Mouse (Mus musculus): Measurements from ENCODE around the gene Agl. TPM values are rescaled to one million over a fixed set of nuclear protein-coding genes. Genes with fewer than 3 reads are reported as not detected.
"Not testable (repeated sequence)": the region's sequence is repeated elsewhere in the genome, so short reads cannot be mapped to it uniquely, and the experiment has no call there.

Agl gene
- polyA plus RNA-seq, 1 experiment from 2014 or later = 14.6 TPM

GRCm38 (mm10) chr3:116748391-116749170, 59.4 kb downstream of the Agl start:
- Histone ChIP-seq H3K4me3 (ENCODE audit: low read depth, low read length) (no peak overlapping the region), H3K27me3 (replicated peaks; ENCODE audit: control insufficient read depth, insufficient read depth, low read length) (no peaks in the 10 kb centered on the region), H3K4me2 (ENCODE audit: low read length) (no peak overlapping the region), H3K27ac (ENCODE audit: low read depth) (no peak overlapping the region), H3K36me3 (ENCODE audit: control insufficient read depth, insufficient read depth, low read length) (peaks cover 42% of the 10 kb centered on the region), H3K4me1 (replicated peaks; ENCODE audit: control insufficient read depth, insufficient read depth, low read length) (no peaks in the 10 kb centered on the region), H3K9me3 (ENCODE audit: control insufficient read depth, low read length) (no peaks in the 10 kb centered on the region), H3K9ac (ENCODE audit: low read length) (no peak overlapping the region)
- ATAC-seq (replicated peaks; ENCODE audit: low FRiP score, low TSS enrichment, low read depth) (0 out of 2 replicates have a peak, but pooled peaks have one; percentile 29), DNase-seq (ENCODE audit: low spot score) (peak; percentile 74)
- 57% methylated on average over 8 of the region's 8 CpGs for WGBS

GRCm38 (mm10) chr3:116747648-116748047, 60.3 kb downstream of the Agl start:
- peaks cover 42% of the 10 kb centered on the region for H3K36me3 ChIP-seq (ENCODE audit: control insufficient read depth, insufficient read depth, low read length)
- 87% methylated on average over 7 of the region's 7 CpGs for WGBS
- not testable (repeated sequence) for H3K9me3 ChIP-seq (ENCODE audit: control insufficient read depth, low read length); H3K27ac ChIP-seq (ENCODE audit: low read depth); H3K4me3 ChIP-seq (ENCODE audit: low read depth, low read length); H3K9ac ChIP-seq (ENCODE audit: low read length); DNase-seq (ENCODE audit: low spot score); H3K4me1 ChIP-seq (replicated peaks; ENCODE audit: control insufficient read depth, insufficient read depth, low read length); ATAC-seq (replicated peaks; ENCODE audit: low FRiP score, low TSS enrichment, low read depth); H3K27me3 ChIP-seq (replicated peaks; ENCODE audit: control insufficient read depth, insufficient read depth, low read length); H3K4me2 ChIP-seq (ENCODE audit: low read length)

- Histone ChIP-seq H3K27me3 (replicated peaks; ENCODE audit: control insufficient read depth, insufficient read depth, low read length) (no peaks in the 10 kb centered on the region), H3K4me1 (replicated peaks; ENCODE audit: control insufficient read depth, insufficient read depth, low read length) (no peaks in the 10 kb centered on the region), H3K4me2 (ENCODE audit: low read length) (no peak overlapping the region), H3K9ac (ENCODE audit: low read length) (no peak overlapping the region), H3K27ac (ENCODE audit: low read depth) (no peak overlapping the region), H3K4me3 (ENCODE audit: low read depth, low read length) (no peak overlapping the region), H3K9me3 (ENCODE audit: control insufficient read depth, low read length) (no peaks in the 10 kb centered on the region), H3K36me3 (ENCODE audit: control insufficient read depth, insufficient read depth, low read length) (peaks cover 21% of the 10 kb centered on the region)
- 77% methylated on average over 9 of the region's 9 CpGs for WGBS
- ATAC-seq (replicated peaks; ENCODE audit: low FRiP score, low TSS enrichment, low read depth) (no peak), DNase-seq (ENCODE audit: low spot score) (no peak)
These were observed 67.0 kb downstream of the Agl start for GRCm38 (mm10) chr3:116740963-116741362.

- no peak overlapping the region for H3K4me3 ChIP-seq (ENCODE audit: low read depth, low read length)
- H3K4me1 ChIP-seq (replicated peaks; ENCODE audit: control insufficient read depth, insufficient read depth, low read length) = no peaks in the 10 kb centered on the region
- H3K4me2 ChIP-seq (ENCODE audit: low read length) = no peak overlapping the region
- ATAC-seq (replicated peaks; ENCODE audit: low FRiP score, low TSS enrichment, low read depth) = no peak
- no peaks in the 10 kb centered on the region for H3K27me3 ChIP-seq (replicated peaks; ENCODE audit: control insufficient read depth, insufficient read depth, low read length)
- no peak for DNase-seq (ENCODE audit: low spot score)
- 48% methylated on average over 4 of the region's 5 CpGs for WGBS
- H3K9ac ChIP-seq (ENCODE audit: low read length) = no peak overlapping the region
- no peaks in the 10 kb centered on the region for H3K9me3 ChIP-seq (ENCODE audit: control insufficient read depth, low read length)
- H3K27ac ChIP-seq (ENCODE audit: low read depth) = no peak overlapping the region
- H3K36me3 ChIP-seq (ENCODE audit: control insufficient read depth, insufficient read depth, low read length) = peaks cover 19% of the 10 kb centered on the region
These were observed 67.9 kb downstream of the Agl start for GRCm38 (mm10) chr3:116740106-116740505.

GRCm38 (mm10) chr3:116737326-116737731, 70.6 kb downstream of the Agl start:
- Histone ChIP-seq H3K4me2 (ENCODE audit: low read length) (no peak overlapping the region), H3K4me3 (ENCODE audit: low read depth, low read length) (no peak overlapping the region), H3K9me3 (ENCODE audit: control insufficient read depth, low read length) (no peaks in the 10 kb centered on the region), H3K36me3 (ENCODE audit: control insufficient read depth, insufficient read depth, low read length) (no peaks in the 10 kb centered on the region), H3K27me3 (replicated peaks; ENCODE audit: control insufficient read depth, insufficient read depth, low read length) (no peaks in the 10 kb centered on the region), H3K4me1 (replicated peaks; ENCODE audit: control insufficient read depth, insufficient read depth, low read length) (no peaks in the 10 kb centered on the region), H3K27ac (ENCODE audit: low read depth) (no peak overlapping the region), H3K9ac (ENCODE audit: low read length) (no peak overlapping the region)
- ATAC-seq (replicated peaks; ENCODE audit: low FRiP score, low TSS enrichment, low read depth) (no peak), DNase-seq (ENCODE audit: low spot score) (no peak)
- WGBS = 76% methylated on average over 8 of the region's 8 CpGs

- no peaks in the 10 kb centered on the region for H3K36me3 ChIP-seq (ENCODE audit: control insufficient read depth, insufficient read depth, low read length)
- no peak overlapping the region for H3K4me2 ChIP-seq (ENCODE audit: low read length)
- H3K9me3 ChIP-seq (ENCODE audit: control insufficient read depth, low read length) = no peaks in the 10 kb centered on the region
- no peak for ATAC-seq (replicated peaks; ENCODE audit: low FRiP score, low TSS enrichment, low read depth)
- no peak for DNase-seq (ENCODE audit: low spot score)
- H3K4me3 ChIP-seq (ENCODE audit: low read depth, low read length) = no peak overlapping the region
- H3K27me3 ChIP-seq (replicated peaks; ENCODE audit: control insufficient read depth, insufficient read depth, low read length) = no peaks in the 10 kb centered on the region
- H3K27ac ChIP-seq (ENCODE audit: low read depth) = no peak overlapping the region
- WGBS = 68% methylated on average over 2 of the region's 2 CpGs
- H3K9ac ChIP-seq (ENCODE audit: low read length) = no peak overlapping the region
- no peaks in the 10 kb centered on the region for H3K4me1 ChIP-seq (replicated peaks; ENCODE audit: control insufficient read depth, insufficient read depth, low read length)
These were observed 78.3 kb downstream of the Agl start for GRCm38 (mm10) chr3:116729483-116730174.

GRCm38 (mm10) chr3:116726807-116727206, 81.2 kb downstream of the Agl start:
- no peak overlapping the region for H3K9ac ChIP-seq (ENCODE audit: low read length)
- H3K27ac ChIP-seq (ENCODE audit: low read depth) = no peak overlapping the region
- ATAC-seq (replicated peaks; ENCODE audit: low FRiP score, low TSS enrichment, low read depth) (0 out of 2 replicates have a peak, but pooled peaks have one; percentile 15), DNase-seq (ENCODE audit: low spot score) (no peak)
- no peaks in the 10 kb centered on the region for H3K36me3 ChIP-seq (ENCODE audit: control insufficient read depth, insufficient read depth, low read length)
- no peak overlapping the region for H3K4me3 ChIP-seq (ENCODE audit: low read depth, low read length)
- no peaks in the 10 kb centered on the region for H3K4me1 ChIP-seq (replicated peaks; ENCODE audit: control insufficient read depth, insufficient read depth, low read length)
- no peaks in the 10 kb centered on the region for H3K9me3 ChIP-seq (ENCODE audit: control insufficient read depth, low read length)
- H3K4me2 ChIP-seq (ENCODE audit: low read length) = no peak overlapping the region
- H3K27me3 ChIP-seq (replicated peaks; ENCODE audit: control insufficient read depth, insufficient read depth, low read length) = no peaks in the 10 kb centered on the region
- 51% methylated on average over 9 of the region's 9 CpGs for WGBS

- no peaks in the 10 kb centered on the region for H3K27me3 ChIP-seq (replicated peaks; ENCODE audit: control insufficient read depth, insufficient read depth, low read length)
- H3K4me2 ChIP-seq (ENCODE audit: low read length) = no peak overlapping the region
- H3K27ac ChIP-seq (ENCODE audit: low read depth) = no peak overlapping the region
- no peaks in the 10 kb centered on the region for H3K36me3 ChIP-seq (ENCODE audit: control insufficient read depth, insufficient read depth, low read length)
- H3K9ac ChIP-seq (ENCODE audit: low read length) = no peak overlapping the region
- WGBS = 66% methylated on average over 10 of the region's 10 CpGs
- no peaks in the 10 kb centered on the region for H3K9me3 ChIP-seq (ENCODE audit: control insufficient read depth, low read length)
- ATAC-seq (replicated peaks; ENCODE audit: low FRiP score, low TSS enrichment, low read depth) (no peak), DNase-seq (ENCODE audit: low spot score) (no peak)
- no peaks in the 10 kb centered on the region for H3K4me1 ChIP-seq (replicated peaks; ENCODE audit: control insufficient read depth, insufficient read depth, low read length)
- H3K4me3 ChIP-seq (ENCODE audit: low read depth, low read length) = no peak overlapping the region
These were observed 84.2 kb downstream of the Agl start for GRCm38 (mm10) chr3:116723496-116724481.

Measured in intestine, embryonic 14.5 days (tissue).